Mouse (Mus musculus) ES-E14 (cell line): ENCODE measurements around the gene Mta1.

ENCODE experiments used
- CHD2 ChIP-seq: IDR thresholded peaks from 2 replicates; pipeline ENCODE4 v1.6.1; 2014; ENCODE audit warnings: mild to moderate bottlenecking, low read depth, low read length, inconsistent platforms
- HCFC1 ChIP-seq: IDR thresholded peaks from 2 replicates; pipeline ENCODE4 v1.6.1; 2012; ENCODE audit warnings: low read length, inconsistent platforms, borderline replicate concordance; ENCODE audit not compliant: insufficient read depth
- MAFK ChIP-seq: IDR thresholded peaks from 2 replicates; pipeline ENCODE4 v1.6.1; 2014; ENCODE audit warnings: mild to moderate bottlenecking, low read depth, low read length, inconsistent platforms; ENCODE audit not compliant: insufficient read depth

GRCm38 (mm10) chr12:113063700-113064099 lies 34.4 kb upstream of the Mta1 start:
- TF ChIP-seq MAFK (no peak), HCFC1 (no peak), CHD2 (no peak)
